Mouse (Mus musculus) brown adipose tissue, adult 24 weeks (tissue): Measurements from ENCODE around the gene Atg5. TPM values are rescaled to one million over a fixed set of nuclear protein-coding genes. Genes with fewer than 3 reads are reported as not detected.

Experiments
- polyA plus RNA-seq: library from polyadenylated mRNA; stranded (reverse); fragments of >200 nt; gene quantifications from 2 replicates; pipeline ENCODE4 v1.2.4, GENCODE M21; 2012; ENCODE audit not compliant: missing spikeins, insufficient read depth, insufficient read length

The Atg5 gene
- polyA plus RNA-seq, 1 experiment = 19.1 TPM

Other genes with a start within 250 kb of the Atg5 start
- gene Crybg1, start 119.5 kb upstream of the Atg5 start, polyA plus RNA-seq = 1.3 and 1.6 TPM in 2 replicates